Mouse (Mus musculus): ENCODE results near the gene Cd63. TPM values are rescaled to one million over a fixed set of nuclear protein-coding genes. Genes with fewer than 3 reads are reported as not detected.
A peak's percentile ranks its signal among the peaks of the same experiment; 100 is the strongest.

The Cd63 gene
- polyA plus RNA-seq, 1 experiment from 2014 or later = 402 TPM

GRCm38 (mm10) chr10:128899759-128900490 is 864 bp upstream of the Cd63 start:
- no peak overlapping the region for H3K4me2 ChIP-seq (ENCODE audit: low read depth, low read length)
- ATAC-seq (replicated peaks; ENCODE audit: extremely low read depth, insufficient read depth, low FRiP score) = no peak
- no peak overlapping the region for H3K9ac ChIP-seq (ENCODE audit: low read length)
- no peaks in the 10 kb centered on the region for H3K9me3 ChIP-seq (replicated peaks; ENCODE audit: control insufficient read depth, low read length)
- no peak overlapping the region for H3K4me3 ChIP-seq (ENCODE audit: low read length)
- WGBS = 61% methylated on average over 6 of the region's 6 CpGs
- peaks cover 10% of the 10 kb centered on the region for H3K4me1 ChIP-seq (ENCODE audit: control insufficient read depth, insufficient read depth, low read length)
- peaks cover 11% of the 10 kb centered on the region for H3K27me3 ChIP-seq (ENCODE audit: control insufficient read depth, insufficient read depth, low read length)
- H3K27ac ChIP-seq (ENCODE audit: low read length) = no peak overlapping the region
- H3K36me3 ChIP-seq (ENCODE audit: control insufficient read depth, insufficient read depth) = no peaks in the 10 kb centered on the region

GRCm38 (mm10) chr10:128901409-128901808 is 620 bp downstream of the Cd63 start:
- Histone ChIP-seq H3K4me3 (ENCODE audit: low read length) (no peak overlapping the region), H3K4me2 (ENCODE audit: low read depth, low read length) (no peak overlapping the region), H3K9me3 (replicated peaks; ENCODE audit: control insufficient read depth, low read length) (no peaks in the 10 kb centered on the region), H3K9ac (ENCODE audit: low read length) (no peak overlapping the region), H3K27me3 (ENCODE audit: control insufficient read depth, insufficient read depth, low read length) (peaks cover 9% of the 10 kb centered on the region), H3K36me3 (ENCODE audit: control insufficient read depth, insufficient read depth) (no peaks in the 10 kb centered on the region), H3K4me1 (ENCODE audit: control insufficient read depth, insufficient read depth, low read length) (no peaks in the 10 kb centered on the region), H3K27ac (ENCODE audit: low read length) (no peak overlapping the region)
- WGBS = 75% methylated on average over 1 of the region's 1 CpGs
- ATAC-seq (replicated peaks; ENCODE audit: extremely low read depth, insufficient read depth, low FRiP score) = no peak

- no peaks in the 10 kb centered on the region for H3K9me3 ChIP-seq (replicated peaks; ENCODE audit: control insufficient read depth, low read length)
- no peak overlapping the region for H3K4me3 ChIP-seq (ENCODE audit: low read length)
- ATAC-seq (replicated peaks; ENCODE audit: extremely low read depth, insufficient read depth, low FRiP score) = no peak
- no peaks in the 10 kb centered on the region for H3K4me1 ChIP-seq (ENCODE audit: control insufficient read depth, insufficient read depth, low read length)
- H3K27me3 ChIP-seq (ENCODE audit: control insufficient read depth, insufficient read depth, low read length) = no peaks in the 10 kb centered on the region
- no peak overlapping the region for H3K27ac ChIP-seq (ENCODE audit: low read length)
- H3K4me2 ChIP-seq (ENCODE audit: low read depth, low read length) = no peak overlapping the region
- H3K36me3 ChIP-seq (ENCODE audit: control insufficient read depth, insufficient read depth) = no peaks in the 10 kb centered on the region
- no peak overlapping the region for H3K9ac ChIP-seq (ENCODE audit: low read length)
- WGBS = 86% methylated on average over 3 of the region's 3 CpGs
These were observed 1.7 kb downstream of the Cd63 start for GRCm38 (mm10) chr10:128902409-128902988.

GRCm38 (mm10) chr10:128904812-128905211 is 4.0 kb downstream of the Cd63 start:
- Histone ChIP-seq H3K36me3 (ENCODE audit: control insufficient read depth, insufficient read depth) (no peaks in the 10 kb centered on the region), H3K4me3 (ENCODE audit: low read length) (no peak overlapping the region), H3K4me2 (ENCODE audit: low read depth, low read length) (no peak overlapping the region), H3K4me1 (ENCODE audit: control insufficient read depth, insufficient read depth, low read length) (peaks cover 6% of the 10 kb centered on the region), H3K9me3 (replicated peaks; ENCODE audit: control insufficient read depth, low read length) (no peaks in the 10 kb centered on the region), H3K27ac (ENCODE audit: low read length) (no peak overlapping the region), H3K9ac (ENCODE audit: low read length) (no peak overlapping the region), H3K27me3 (ENCODE audit: control insufficient read depth, insufficient read depth, low read length) (no peaks in the 10 kb centered on the region)
- ATAC-seq (replicated peaks; ENCODE audit: extremely low read depth, insufficient read depth, low FRiP score) = no peak
- WGBS = 71% methylated on average over 5 of the region's 5 CpGs

- H3K4me2 ChIP-seq (ENCODE audit: low read depth, low read length) = peak overlapping the region; percentile 69
- peak overlapping the region; percentile 98 for H3K9ac ChIP-seq (ENCODE audit: low read length)
- H3K9me3 ChIP-seq (replicated peaks; ENCODE audit: control insufficient read depth, low read length) = no peaks in the 10 kb centered on the region
- H3K36me3 ChIP-seq (ENCODE audit: control insufficient read depth, insufficient read depth) = peaks cover 2% of the 10 kb centered on the region; the same call in 1 of the 2 replicates
- ATAC-seq (replicated peaks; ENCODE audit: extremely low read depth, insufficient read depth, low FRiP score) = no peak
- H3K27ac ChIP-seq (ENCODE audit: low read length) = peak overlapping the region; percentile 93
- 66% methylated on average over 13 of the region's 13 CpGs for whole genome bisulfite sequencing
- peaks cover 19% of the 10 kb centered on the region for H3K4me1 ChIP-seq (ENCODE audit: control insufficient read depth, insufficient read depth, low read length)
- no peaks in the 10 kb centered on the region for H3K27me3 ChIP-seq (ENCODE audit: control insufficient read depth, insufficient read depth, low read length)
- peak overlapping the region; percentile 88 for H3K4me3 ChIP-seq (ENCODE audit: low read length)
These were observed 8.1 kb downstream of the Cd63 start for GRCm38 (mm10) chr10:128908778-128909448.

GRCm38 (mm10) chr10:128909567-128910028 is 8.8 kb downstream of the Cd63 start:
- peak overlapping the region; percentile 69 for H3K4me2 ChIP-seq (ENCODE audit: low read depth, low read length)
- no peaks in the 10 kb centered on the region for H3K27me3 ChIP-seq (ENCODE audit: control insufficient read depth, insufficient read depth, low read length)
- H3K4me1 ChIP-seq (ENCODE audit: control insufficient read depth, insufficient read depth, low read length) = peaks cover 19% of the 10 kb centered on the region
- H3K4me3 ChIP-seq (ENCODE audit: low read length) = peak overlapping the region; percentile 88
- peak overlapping the region; percentile 93 for H3K27ac ChIP-seq (ENCODE audit: low read length)
- H3K9me3 ChIP-seq (replicated peaks; ENCODE audit: control insufficient read depth, low read length) = no peaks in the 10 kb centered on the region
- H3K36me3 ChIP-seq (ENCODE audit: control insufficient read depth, insufficient read depth) = peaks cover 9% of the 10 kb centered on the region
- WGBS = under 1% methylated on average over 33 of the region's 41 CpGs
- H3K9ac ChIP-seq (ENCODE audit: low read length) = peak overlapping the region; percentile 98
- peak; percentile 88 for ATAC-seq (replicated peaks; ENCODE audit: extremely low read depth, insufficient read depth, low FRiP score)

- peak overlapping the region; percentile 88 for H3K4me3 ChIP-seq (ENCODE audit: low read length)
- peaks cover 14% of the 10 kb centered on the region for H3K36me3 ChIP-seq (ENCODE audit: control insufficient read depth, insufficient read depth)
- peak overlapping the region; percentile 98 for H3K9ac ChIP-seq (ENCODE audit: low read length)
- no peaks in the 10 kb centered on the region for H3K27me3 ChIP-seq (ENCODE audit: control insufficient read depth, insufficient read depth, low read length)
- H3K27ac ChIP-seq (ENCODE audit: low read length) = peak overlapping the region; percentile 93
- 1% methylated on average over 51 of the region's 66 CpGs for WGBS
- no peaks in the 10 kb centered on the region for H3K9me3 ChIP-seq (replicated peaks; ENCODE audit: control insufficient read depth, low read length)
- ATAC-seq (replicated peaks; ENCODE audit: extremely low read depth, insufficient read depth, low FRiP score) = peak; percentile 54
- H3K4me1 ChIP-seq (ENCODE audit: control insufficient read depth, insufficient read depth, low read length) = peaks cover 19% of the 10 kb centered on the region
- peak overlapping the region; percentile 69 for H3K4me2 ChIP-seq (ENCODE audit: low read depth, low read length)
These were observed 9.5 kb downstream of the Cd63 start for GRCm38 (mm10) chr10:128910066-128910841.

GRCm38 (mm10) chr10:128911430-128911829 is 10.6 kb downstream of the Cd63 start:
- H3K27ac ChIP-seq (ENCODE audit: low read length) = no peak overlapping the region
- peak overlapping the region; percentile 88 for H3K4me3 ChIP-seq (ENCODE audit: low read length)
- H3K9me3 ChIP-seq (replicated peaks; ENCODE audit: control insufficient read depth, low read length) = no peaks in the 10 kb centered on the region
- peak overlapping the region; percentile 98; the same call in 1 of the 2 replicates for H3K9ac ChIP-seq (ENCODE audit: low read length)
- 86% methylated on average over 6 of the region's 6 CpGs for WGBS
- no peaks in the 10 kb centered on the region for H3K27me3 ChIP-seq (ENCODE audit: control insufficient read depth, insufficient read depth, low read length)
- ATAC-seq (replicated peaks; ENCODE audit: extremely low read depth, insufficient read depth, low FRiP score) = no peak
- peak overlapping the region; percentile 69 for H3K4me2 ChIP-seq (ENCODE audit: low read depth, low read length)
- H3K4me1 ChIP-seq (ENCODE audit: control insufficient read depth, insufficient read depth, low read length) = peaks cover 19% of the 10 kb centered on the region
- H3K36me3 ChIP-seq (ENCODE audit: control insufficient read depth, insufficient read depth) = peaks cover 16% of the 10 kb centered on the region
